Mouse (Mus musculus): ENCODE data around the gene Tmem115.

DNA sequence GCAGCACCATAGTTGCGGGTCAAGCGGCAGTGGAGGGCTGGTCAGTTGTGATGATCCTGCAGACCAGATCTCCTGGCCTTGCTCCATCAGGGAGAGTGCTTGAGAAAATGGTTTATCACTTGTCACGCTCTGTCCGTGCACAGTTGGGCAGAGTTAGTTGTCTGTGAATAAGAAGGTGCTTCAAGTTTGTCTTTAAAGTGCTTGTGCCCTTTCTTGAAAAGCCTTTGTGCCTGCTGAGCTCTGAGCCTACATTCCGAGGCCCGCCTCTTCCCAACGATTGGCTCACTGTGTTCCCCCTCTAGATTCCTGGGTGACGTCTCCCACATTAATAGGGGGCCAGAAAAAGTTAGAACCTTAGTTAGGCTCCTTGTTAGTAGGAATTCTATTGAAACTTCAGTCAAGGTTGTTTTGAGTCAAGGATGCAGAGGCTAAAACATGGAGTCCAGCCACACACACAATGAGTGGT is 18.2 kb downstream of the Tmem115 start:
- TF ChIP-seq CTCF (IDR thresholded peaks at IDR 0.05; ENCODE audit: low read depth) (no peak), EP300 (IDR thresholded peaks at IDR 0.05; ENCODE audit: low read depth) (no peak)
